Mouse (Mus musculus): ENCODE results near the gene Zscan4b.
"Not testable (repeated sequence)": the region's sequence is repeated elsewhere in the genome, so short reads cannot be mapped to it uniquely, and the experiment has no call there.

The Zscan4b gene

DNA sequence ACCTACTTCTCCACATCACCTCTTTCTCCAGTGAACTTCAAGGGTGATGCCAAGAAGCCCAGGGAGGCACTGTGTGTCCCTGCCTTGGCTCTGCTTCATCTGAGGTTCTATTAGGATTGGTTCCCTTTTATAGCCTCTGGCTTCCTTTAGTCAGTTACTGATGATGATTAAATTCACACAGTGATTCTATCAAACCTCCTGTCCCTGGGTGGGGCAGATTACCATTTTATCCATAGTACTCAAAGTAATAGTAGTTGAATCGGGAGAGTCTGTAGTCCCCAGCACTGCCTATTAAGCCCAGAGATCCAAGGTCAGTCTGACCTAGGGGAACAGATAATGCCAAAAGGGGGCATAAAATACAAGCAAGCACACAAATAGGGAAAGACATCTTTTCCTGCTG lies at the start of gene Zscan4b:
Gene Zscan4b (minus strand): TSS at position 101 of the 400 bp plus-strand sequence.
- DNase-seq (ENCODE audit: low read depth, low spot score), result not testable (repeated sequence)

All from R1 (cell line).